Comparison of ENCODE assay signal across 16 mouse cellular contexts in the genomic region with DNA sequence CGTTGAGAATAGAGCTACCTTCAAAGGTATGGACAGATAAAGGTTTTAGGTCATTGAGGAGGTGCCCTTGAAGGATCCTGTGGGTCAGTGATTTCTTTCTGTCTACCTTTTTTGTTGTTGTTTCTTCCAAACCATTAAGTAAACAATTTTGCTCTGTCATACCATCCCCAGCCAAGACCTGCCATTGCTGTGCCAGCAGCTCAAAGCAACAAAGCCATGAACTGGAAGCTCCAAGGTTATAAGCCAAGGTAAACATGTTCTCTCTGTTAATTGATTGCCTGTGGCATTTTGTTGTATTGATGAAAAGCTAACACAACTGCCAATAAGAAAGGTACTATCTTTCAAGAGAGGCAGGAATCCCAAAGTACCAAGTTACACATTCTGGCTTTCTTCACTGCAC.
"Had no signal": no experiment of that assay in that cellular context is flagged by ENCODE, and none has a peak within 500 bp of the region (broad histone marks: within the 10 kb centered on the region; RNA-seq: fewer than 3 reads in every experiment).

No protein-coding gene starts in this region.

- H3K9ac ChIP-seq: neural tube, embryonic 13.5 days; neural tube, embryonic 15.5 days; stomach, embryonic 15.5 days had no signal

- H3K27ac ChIP-seq: neural tube, embryonic 13.5 days; neural tube, embryonic 15.5 days; stomach, embryonic 15.5 days; stomach, postnatal 0 days had no signal

- H3K4me3 ChIP-seq: neural tube, embryonic 13.5 days; neural tube, embryonic 15.5 days; stomach, embryonic 15.5 days had no signal

- H3K4me1 ChIP-seq: neural tube, embryonic 13.5 days; neural tube, embryonic 15.5 days; stomach, embryonic 15.5 days had no signal

- H3K4me2 ChIP-seq: neural tube, embryonic 13.5 days; neural tube, embryonic 15.5 days; stomach, embryonic 15.5 days had no signal

- H3K9me3 ChIP-seq: neural tube, embryonic 13.5 days; neural tube, embryonic 15.5 days; stomach, embryonic 15.5 days had no signal

- H3K36me3 ChIP-seq: neural tube, embryonic 13.5 days; neural tube, embryonic 15.5 days; stomach, embryonic 15.5 days had no signal

- DNase-seq: retina, postnatal 1 day; right cerebral cortex, adult 18-20 months; right cerebral cortex, postnatal 14 days; right cerebral cortex, postnatal 25 days; right cerebral cortex, postnatal 4 days; spleen, adult 18-20 months; thymus, adult 18-20 months; thymus, adult 2 months; thymus, postnatal 14 days; thymus, postnatal 25 days; thymus, postnatal 36 days; thymus, postnatal 4 days had no signal

- H3K27me3 ChIP-seq: neural tube, embryonic 13.5 days; neural tube, embryonic 15.5 days; stomach, embryonic 15.5 days had no signal
